Mouse (Mus musculus): Measurements from ENCODE around the gene Amd2. TPM values are rescaled to one million over a fixed set of nuclear protein-coding genes. Genes with fewer than 3 reads are reported as not detected.

The Amd2 gene
- 3.8 and 4.9 TPM in 2 replicates for polyA plus RNA-seq (2016; fragmentation: Nextera tagmentation; extraction: Ambion mirVana)

GRCm38 (mm10) chr10:35711792-35712191 is at the start of gene Amd2:
TSS of gene Amd2 (minus strand) at chr10:35711892.
- no peak within 1 kb of the TSS for H3K9ac ChIP-seq
- no peaks in the 10 kb centered on the region for H3K4me1 ChIP-seq
- no peak for ATAC-seq (ENCODE audit: insufficient number of reproducible peaks, insufficient read depth, low FRiP score, low TSS enrichment)
- H3K4me2 ChIP-seq (replicated peaks), result no peak within 1 kb of the TSS
- H3K27me3 ChIP-seq, result no peaks in the 10 kb centered on the region
- H3K27ac ChIP-seq, result no peak within 1 kb of the TSS
- no peaks in the 10 kb centered on the region for H3K36me3 ChIP-seq
- no peak within 1 kb of the TSS for H3K4me3 ChIP-seq
- WGBS, result 94% methylated on average over 8 of the region's 8 CpGs
- no peaks in the 10 kb centered on the region for H3K9me3 ChIP-seq

- Histone ChIP-seq H3K27ac (no peak overlapping the region), H3K9me3 (no peaks in the 10 kb centered on the region), H3K4me2 (replicated peaks) (no peak overlapping the region), H3K27me3 (no peaks in the 10 kb centered on the region), H3K4me1 (no peaks in the 10 kb centered on the region), H3K9ac (no peak overlapping the region), H3K36me3 (no peaks in the 10 kb centered on the region), H3K4me3 (no peak overlapping the region)
- WGBS, result 79% methylated on average over 3 of the region's 3 CpGs
- no peak for ATAC-seq (ENCODE audit: insufficient number of reproducible peaks, insufficient read depth, low FRiP score, low TSS enrichment)
These were observed 49.6 kb upstream of the Amd2 start for GRCm38 (mm10) chr10:35761280-35761679.

GRCm38 (mm10) chr10:35737639-35738038 is 25.9 kb upstream of the Amd2 start:
- no peaks in the 10 kb centered on the region for H3K9me3 ChIP-seq
- H3K4me1 ChIP-seq, result no peaks in the 10 kb centered on the region
- no peak for ATAC-seq (ENCODE audit: insufficient number of reproducible peaks, insufficient read depth, low FRiP score, low TSS enrichment)
- H3K9ac ChIP-seq, result no peak overlapping the region
- 89% methylated on average over 2 of the region's 2 CpGs for WGBS
- H3K27me3 ChIP-seq, result no peaks in the 10 kb centered on the region
- H3K27ac ChIP-seq, result no peak overlapping the region
- no peak overlapping the region for H3K4me2 ChIP-seq (replicated peaks)
- H3K4me3 ChIP-seq, result no peak overlapping the region
- no peaks in the 10 kb centered on the region for H3K36me3 ChIP-seq

- H3K9ac ChIP-seq, result no peak overlapping the region
- no peaks in the 10 kb centered on the region for H3K4me1 ChIP-seq
- ATAC-seq (ENCODE audit: insufficient number of reproducible peaks, insufficient read depth, low FRiP score, low TSS enrichment), result no peak
- H3K4me2 ChIP-seq (replicated peaks), result no peak overlapping the region
- no peaks in the 10 kb centered on the region for H3K9me3 ChIP-seq
- H3K36me3 ChIP-seq, result no peaks in the 10 kb centered on the region
- H3K4me3 ChIP-seq, result no peak overlapping the region
- no peak overlapping the region for H3K27ac ChIP-seq
- no peaks in the 10 kb centered on the region for H3K27me3 ChIP-seq
These were observed 2.6 kb upstream of the Amd2 start for GRCm38 (mm10) chr10:35714266-35714665.
